Mouse (Mus musculus): ENCODE data around the gene Plekhm1.

DNA sequence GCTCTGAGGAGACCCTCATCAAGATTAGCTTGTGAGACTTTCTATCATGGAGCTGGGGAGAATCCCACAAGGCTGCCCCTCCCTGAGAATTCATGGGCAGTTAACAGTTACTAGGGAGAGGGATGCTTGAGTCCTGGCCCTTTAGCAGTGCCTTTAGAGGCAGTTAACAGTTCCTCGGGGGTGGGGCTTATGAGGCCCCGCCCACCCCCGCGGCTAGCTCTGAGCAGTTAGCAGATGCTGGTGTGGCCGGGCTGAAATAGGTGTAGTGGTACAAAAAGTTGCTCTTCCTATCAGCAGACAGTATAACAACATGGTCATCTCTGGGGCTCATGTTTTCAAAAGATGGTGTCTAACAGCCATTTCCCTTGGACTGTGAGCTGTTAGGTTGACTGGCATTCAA lies 12.5 kb upstream of the Plekhm1 start:
- no peak for TF ChIP-seq CTCF (IDR thresholded peaks at IDR 0.05; ENCODE audit: borderline replicate concordance, insufficient read depth, low read length)
- no peak for TF ChIP-seq POLR2A (IDR thresholded peaks at IDR 0.05; ENCODE audit: low read depth, low read length)

Measured in embryonic fibroblast, embryonic 13.5 days (primary cell).